Mouse (Mus musculus): ENCODE data around the gene Bmp2k. TPM values are rescaled to one million over a fixed set of nuclear protein-coding genes. Genes with fewer than 3 reads are reported as not detected.
"Not testable (repeated sequence)": the region's sequence is repeated elsewhere in the genome, so short reads cannot be mapped to it uniquely, and the experiment has no call there.

The Bmp2k gene
- polyA plus RNA-seq, 1 experiment from 2014 or later: 5.8 TPM

GRCm38 (mm10) chr5:97024834-97025233 is 27.3 kb downstream of the Bmp2k start:
- Histone ChIP-seq H3K9me3 (no peaks in the 10 kb centered on the region), H3K4me1 (peaks cover 12% of the 10 kb centered on the region), H3K36me3 (peaks cover 5% of the 10 kb centered on the region; the same call in 1 of the 2 replicates), H3K4me3 (no peak overlapping the region), H3K27me3 (replicated peaks) (no peaks in the 10 kb centered on the region), H3K9ac (no peak overlapping the region), H3K27ac (replicated peaks) (no peak overlapping the region), H3K4me2 (no peak overlapping the region)
- WGBS: 86% methylated on average over 5 of the region's 5 CpGs
- ATAC-seq (ENCODE audit: extremely low read depth, insufficient number of reproducible peaks, low FRiP score, low TSS enrichment): no peak

- Histone ChIP-seq H3K9ac (no peak overlapping the region), H3K4me2 (no peak overlapping the region), H3K27ac (replicated peaks) (no peak overlapping the region), H3K4me3 (no peak overlapping the region), H3K4me1 (peaks cover 12% of the 10 kb centered on the region), H3K36me3 (peaks cover 7% of the 10 kb centered on the region; the same call in 1 of the 2 replicates), H3K27me3 (replicated peaks) (no peaks in the 10 kb centered on the region), H3K9me3 (no peaks in the 10 kb centered on the region)
- 90% methylated on average over 6 of the region's 6 CpGs for WGBS
- ATAC-seq (ENCODE audit: extremely low read depth, insufficient number of reproducible peaks, low FRiP score, low TSS enrichment): no peak
Observed at GRCm38 (mm10) chr5:97025650-97026049, 28.2 kb downstream of the Bmp2k start.

GRCm38 (mm10) chr5:97028004-97028403 is 30.5 kb downstream of the Bmp2k start:
- WGBS: 89% methylated on average over 8 of the region's 8 CpGs
- Histone ChIP-seq H3K9ac (no peak overlapping the region), H3K9me3 (no peaks in the 10 kb centered on the region), H3K27me3 (replicated peaks) (no peaks in the 10 kb centered on the region), H3K4me2 (no peak overlapping the region), H3K4me3 (no peak overlapping the region), H3K4me1 (peaks cover 2% of the 10 kb centered on the region), H3K27ac (replicated peaks) (no peak overlapping the region), H3K36me3 (peaks cover 21% of the 10 kb centered on the region)
- ATAC-seq (ENCODE audit: extremely low read depth, insufficient number of reproducible peaks, low FRiP score, low TSS enrichment): no peak

- not testable (repeated sequence) for H3K9ac ChIP-seq; H3K4me3 ChIP-seq; H3K9me3 ChIP-seq; H3K4me2 ChIP-seq; H3K27me3 ChIP-seq (replicated peaks); H3K4me1 ChIP-seq; ATAC-seq (ENCODE audit: extremely low read depth, insufficient number of reproducible peaks, low FRiP score, low TSS enrichment); H3K27ac ChIP-seq (replicated peaks)
- H3K36me3 ChIP-seq: peaks cover 21% of the 10 kb centered on the region
- WGBS: 22% methylated on average over 1 of the region's 1 CpGs
Observed at GRCm38 (mm10) chr5:97028840-97029239, 31.4 kb downstream of the Bmp2k start.

- Histone ChIP-seq H3K27me3 (replicated peaks) (no peaks in the 10 kb centered on the region), H3K9ac (no peak overlapping the region), H3K9me3 (no peaks in the 10 kb centered on the region), H3K27ac (replicated peaks) (no peak overlapping the region), H3K4me3 (no peak overlapping the region), H3K4me1 (peaks cover 5% of the 10 kb centered on the region; the same call in 1 of the 2 replicates), H3K36me3 (peaks cover 21% of the 10 kb centered on the region), H3K4me2 (no peak overlapping the region)
- 84% methylated on average over 6 of the region's 6 CpGs for WGBS
- no peak for ATAC-seq (ENCODE audit: extremely low read depth, insufficient number of reproducible peaks, low FRiP score, low TSS enrichment)
Observed at GRCm38 (mm10) chr5:97031771-97032170, 34.3 kb downstream of the Bmp2k start.

GRCm38 (mm10) chr5:97045260-97045659 is 47.8 kb downstream of the Bmp2k start:
- Histone ChIP-seq H3K4me2 (no peak overlapping the region), H3K9ac (no peak overlapping the region), H3K27ac (replicated peaks) (no peak overlapping the region), H3K36me3 (peaks cover 24% of the 10 kb centered on the region), H3K9me3 (no peaks in the 10 kb centered on the region), H3K27me3 (replicated peaks) (no peaks in the 10 kb centered on the region), H3K4me1 (peaks cover 4% of the 10 kb centered on the region; the same call in 1 of the 2 replicates), H3K4me3 (no peak overlapping the region)
- ATAC-seq (ENCODE audit: extremely low read depth, insufficient number of reproducible peaks, low FRiP score, low TSS enrichment): no peak
- 90% methylated on average over 7 of the region's 7 CpGs for WGBS

- no peak overlapping the region for H3K4me3 ChIP-seq
- no peaks in the 10 kb centered on the region for H3K9me3 ChIP-seq
- H3K9ac ChIP-seq: no peak overlapping the region
- no peak overlapping the region for H3K27ac ChIP-seq (replicated peaks)
- peaks cover 4% of the 10 kb centered on the region; the same call in 1 of the 2 replicates for H3K4me1 ChIP-seq
- ATAC-seq (ENCODE audit: extremely low read depth, insufficient number of reproducible peaks, low FRiP score, low TSS enrichment): no peak
- H3K4me2 ChIP-seq: no peak overlapping the region
- peaks cover 21% of the 10 kb centered on the region for H3K36me3 ChIP-seq
- H3K27me3 ChIP-seq (replicated peaks): no peaks in the 10 kb centered on the region
- 89% methylated on average over 10 of the region's 10 CpGs for WGBS
Observed at GRCm38 (mm10) chr5:97046680-97047079, 49.2 kb downstream of the Bmp2k start.

- WGBS: 95% methylated on average over 5 of the region's 5 CpGs
- Histone ChIP-seq H3K36me3 (peaks cover 30% of the 10 kb centered on the region), H3K27me3 (replicated peaks) (no peaks in the 10 kb centered on the region), H3K9me3 (no peaks in the 10 kb centered on the region), H3K4me2 (no peak overlapping the region), H3K9ac (no peak overlapping the region), H3K4me3 (no peak overlapping the region), H3K27ac (replicated peaks) (no peak overlapping the region), H3K4me1 (peaks cover 4% of the 10 kb centered on the region; the same call in 1 of the 2 replicates)
- ATAC-seq (ENCODE audit: extremely low read depth, insufficient number of reproducible peaks, low FRiP score, low TSS enrichment): no peak
Observed at GRCm38 (mm10) chr5:97048905-97049304, 51.4 kb downstream of the Bmp2k start.

- H3K4me3 ChIP-seq: no peak overlapping the region
- no peak overlapping the region for H3K9ac ChIP-seq
- WGBS: 83% methylated on average over 5 of the region's 5 CpGs
Observed at GRCm38 (mm10) chr5:97054166-97054565, 56.7 kb downstream of the Bmp2k start.

GRCm38 (mm10) chr5:97054801-97055200 is 57.3 kb downstream of the Bmp2k start:
- ATAC-seq (ENCODE audit: extremely low read depth, insufficient number of reproducible peaks, low FRiP score, low TSS enrichment): no peak
- peaks cover 2% of the 10 kb centered on the region; the same call in 1 of the 2 replicates for H3K4me1 ChIP-seq
- no peak overlapping the region for H3K27ac ChIP-seq (replicated peaks)
- H3K9me3 ChIP-seq: no peaks in the 10 kb centered on the region
- H3K36me3 ChIP-seq: peaks cover 46% of the 10 kb centered on the region
- no peak overlapping the region for H3K4me2 ChIP-seq
- no peak overlapping the region for H3K9ac ChIP-seq
- H3K4me3 ChIP-seq: no peak overlapping the region
- 76% methylated on average over 10 of the region's 10 CpGs for WGBS
- H3K27me3 ChIP-seq (replicated peaks): no peaks in the 10 kb centered on the region

More at GRCm38 (mm10) chr5:97054166-97054565, 56.7 kb downstream of the Bmp2k start:
- H3K4me1 ChIP-seq: peaks cover 4% of the 10 kb centered on the region; the same call in 1 of the 2 replicates
- H3K27ac ChIP-seq (replicated peaks): no peak overlapping the region
- no peak overlapping the region for H3K4me2 ChIP-seq
- no peaks in the 10 kb centered on the region for H3K27me3 ChIP-seq (replicated peaks)
- peaks cover 46% of the 10 kb centered on the region for H3K36me3 ChIP-seq
- no peaks in the 10 kb centered on the region for H3K9me3 ChIP-seq
- ATAC-seq (ENCODE audit: extremely low read depth, insufficient number of reproducible peaks, low FRiP score, low TSS enrichment): no peak

- H3K4me1 ChIP-seq: no peaks in the 10 kb centered on the region
- ATAC-seq (ENCODE audit: extremely low read depth, insufficient number of reproducible peaks, low FRiP score, low TSS enrichment): no peak
- no peaks in the 10 kb centered on the region for H3K27me3 ChIP-seq (replicated peaks)
- no peaks in the 10 kb centered on the region for H3K9me3 ChIP-seq
- 10% methylated on average over 1 of the region's 1 CpGs for WGBS
- H3K4me3 ChIP-seq: no peak overlapping the region
- H3K4me2 ChIP-seq: no peak overlapping the region
- no peak overlapping the region for H3K9ac ChIP-seq
- H3K27ac ChIP-seq (replicated peaks): no peak overlapping the region
- H3K36me3 ChIP-seq: peaks cover 48% of the 10 kb centered on the region
Observed at GRCm38 (mm10) chr5:97055511-97056068, 58.1 kb downstream of the Bmp2k start.

- H3K9ac ChIP-seq: no peak overlapping the region
- 83% methylated on average over 3 of the region's 3 CpGs for WGBS
- H3K4me3 ChIP-seq: no peak overlapping the region
- no peaks in the 10 kb centered on the region for H3K27me3 ChIP-seq (replicated peaks)
- ATAC-seq (ENCODE audit: extremely low read depth, insufficient number of reproducible peaks, low FRiP score, low TSS enrichment): no peak
- H3K4me1 ChIP-seq: 0 out of 2 replicates have a peak, but pooled peaks cover 4% of the 10 kb centered on the region
- peaks cover 52% of the 10 kb centered on the region for H3K36me3 ChIP-seq
- H3K4me2 ChIP-seq: no peak overlapping the region
- no peak overlapping the region for H3K27ac ChIP-seq (replicated peaks)
- H3K9me3 ChIP-seq: no peaks in the 10 kb centered on the region
Observed at GRCm38 (mm10) chr5:97056359-97056758, 58.9 kb downstream of the Bmp2k start.

Data from heart, embryonic 13.5 days (tissue).